Mouse (Mus musculus) heart, postnatal 14 days (tissue): ENCODE measurements around the gene Armcx4. TPM values are rescaled to one million over a fixed set of nuclear protein-coding genes. Genes with fewer than 3 reads are reported as not detected.
A peak's percentile ranks its signal among the peaks of the same experiment; 100 is the strongest.
"Not testable (repeated sequence)": the region's sequence is repeated elsewhere in the genome, so short reads cannot be mapped to it uniquely, and the experiment has no call there.

Experiments used
- DNase-seq, 2 experiments: peaks; one replicate each; pipeline ENCODE4 v3.0.0; 2021 to 2022
- intact Hi-C: fragments of 180-260 bp; cut with DNase I; formaldehyde crosslinking; loops from one replicate; pipeline ENCODE4 v1.15.1; 2025
- long read RNA-seq, 2 experiments: library from polyadenylated mRNA; stranded (forward); transcript quantifications; one replicate each; pipeline ENCODE4 v2.0.0; 2021
- total RNA-seq, 2 experiments: library from RNA; stranded (reverse); gene quantifications; 2 replicates each; pipeline ENCODE4 v1.2.3; 2021

The Armcx4 gene
- total RNA-seq: 10 to 100 TPM; 11.7 to 12.1 TPM
- long read RNA-seq, experiment 1, partial matches to known transcripts: 0 of 2 reads
- long read RNA-seq, experiment 1, other reads (novel, unspliced or antisense): 2 of 2 reads
- long read RNA-seq, experiment 2, partial matches to known transcripts: 0 of 2 reads
- long read RNA-seq, experiment 2, other reads (novel, unspliced or antisense): 2 of 2 reads

DNA sequence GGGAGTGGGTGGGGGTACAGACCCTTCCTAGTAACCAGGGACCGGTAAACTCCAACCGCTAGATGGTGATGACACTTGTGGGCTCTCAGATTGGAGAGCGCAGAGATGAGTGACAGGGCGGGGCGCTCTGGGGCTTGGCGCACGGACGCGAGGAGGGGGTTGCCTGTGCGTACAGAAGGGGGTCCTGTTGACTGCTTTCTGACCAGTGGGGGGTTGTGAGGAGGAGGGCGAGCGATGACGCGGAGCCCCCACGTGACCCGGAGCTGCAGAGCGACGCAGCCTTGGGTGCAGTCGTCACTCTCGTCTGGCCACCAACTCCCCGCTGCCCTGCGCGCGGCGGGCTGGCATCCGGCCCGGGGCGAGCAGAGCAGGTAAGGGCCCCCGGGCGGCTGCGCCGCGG, at the start of gene Armcx4:
Armcx4 (plus strand) TSS at position 253 of the 400 bp plus-strand sequence.
- DNase-seq: peak; percentile 63 to 68
- intact Hi-C loops: loop anchor here (5.0 kb wide), 1 partner anchor 39 kb away; no protein-coding TSS in a partner anchor

DNA sequence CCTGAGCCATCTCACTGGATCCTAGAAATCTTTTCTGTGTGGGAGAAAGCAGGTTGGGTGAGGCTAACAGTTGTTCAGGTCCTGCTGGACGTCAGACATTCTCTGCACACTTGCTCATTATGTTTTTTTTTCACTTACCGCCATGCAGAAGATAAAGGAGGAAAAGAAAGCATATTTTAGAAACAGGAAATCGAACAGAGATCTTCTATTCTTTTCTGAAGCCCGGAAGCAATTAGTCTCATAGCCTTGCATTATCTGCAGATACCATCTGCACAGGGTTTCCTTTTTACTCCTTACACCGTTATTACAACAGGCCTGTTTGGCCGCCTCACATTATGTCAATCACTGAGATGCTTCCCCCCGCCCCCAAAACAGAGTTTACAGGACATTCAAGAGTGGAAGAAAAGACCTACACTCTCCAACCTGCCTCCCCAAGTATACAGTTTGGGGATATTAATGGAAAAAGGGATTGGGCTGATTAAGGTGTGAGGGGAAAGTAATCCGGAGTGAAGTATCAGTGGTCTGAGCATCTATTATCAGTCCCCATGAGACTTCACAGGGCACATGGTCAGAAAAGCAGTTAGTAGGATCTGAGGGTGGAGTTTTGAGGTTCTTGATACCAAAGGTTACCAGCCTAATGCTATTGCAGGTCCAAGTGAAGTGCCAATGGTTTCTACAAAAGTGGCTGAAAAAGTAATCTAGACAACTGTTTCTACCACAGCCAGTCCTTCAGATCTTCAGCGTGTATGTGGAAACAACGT, 45.1 kb upstream of the Armcx4 start:
- intact Hi-C loops: no loop called here
- no peak for DNase-seq

DNA sequence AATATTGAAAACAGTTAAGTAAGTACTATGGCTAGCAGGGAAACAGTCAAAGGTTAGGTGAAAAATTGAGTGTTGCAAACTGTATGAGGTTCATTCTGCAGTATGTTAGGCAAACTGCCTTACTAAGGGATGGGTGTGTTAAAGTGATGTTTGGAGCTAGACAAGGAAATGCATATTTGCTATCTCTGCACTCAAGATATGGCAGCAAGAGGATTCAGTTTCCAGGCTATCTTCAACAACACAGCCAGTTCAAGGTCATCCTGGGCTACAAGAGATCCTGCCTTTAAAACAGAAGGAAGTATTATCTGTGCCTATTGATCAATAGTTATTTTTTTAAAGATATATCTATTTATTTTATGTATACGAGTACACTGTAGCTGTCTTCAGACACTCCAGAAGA, 40.0 kb upstream of the Armcx4 start:
- no peak for DNase-seq
- intact Hi-C loops: loop anchor here (2.0 to 5.0 kb wide), 2 partner anchors 41 to 74 kb away; partner anchors contain the start of gene Armcx4

DNA sequence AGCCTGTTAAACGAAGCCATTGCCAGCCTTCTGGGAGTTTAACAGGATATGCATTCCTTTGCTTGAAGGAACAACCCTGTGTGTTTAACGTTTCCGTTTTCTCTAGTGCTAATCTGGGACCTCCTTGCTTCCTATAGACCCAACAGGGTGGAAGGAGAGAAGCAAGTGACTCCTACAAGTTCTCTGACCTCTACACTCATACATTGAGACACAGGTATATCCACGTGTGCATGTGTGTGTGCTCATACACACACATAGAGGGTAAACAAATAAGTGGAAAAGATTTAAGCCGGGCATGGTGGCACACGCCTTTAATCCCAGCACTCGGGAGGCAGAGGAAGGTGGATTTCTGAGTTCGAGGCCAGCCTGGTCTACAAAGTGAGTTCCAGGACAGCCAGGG, 38.9 kb upstream of the Armcx4 start:
- no peak for DNase-seq
- intact Hi-C loops: loop anchor here (2.0 to 5.0 kb wide), 2 partner anchors 40 to 73 kb away; partner anchors contain the start of gene Armcx4

DNA sequence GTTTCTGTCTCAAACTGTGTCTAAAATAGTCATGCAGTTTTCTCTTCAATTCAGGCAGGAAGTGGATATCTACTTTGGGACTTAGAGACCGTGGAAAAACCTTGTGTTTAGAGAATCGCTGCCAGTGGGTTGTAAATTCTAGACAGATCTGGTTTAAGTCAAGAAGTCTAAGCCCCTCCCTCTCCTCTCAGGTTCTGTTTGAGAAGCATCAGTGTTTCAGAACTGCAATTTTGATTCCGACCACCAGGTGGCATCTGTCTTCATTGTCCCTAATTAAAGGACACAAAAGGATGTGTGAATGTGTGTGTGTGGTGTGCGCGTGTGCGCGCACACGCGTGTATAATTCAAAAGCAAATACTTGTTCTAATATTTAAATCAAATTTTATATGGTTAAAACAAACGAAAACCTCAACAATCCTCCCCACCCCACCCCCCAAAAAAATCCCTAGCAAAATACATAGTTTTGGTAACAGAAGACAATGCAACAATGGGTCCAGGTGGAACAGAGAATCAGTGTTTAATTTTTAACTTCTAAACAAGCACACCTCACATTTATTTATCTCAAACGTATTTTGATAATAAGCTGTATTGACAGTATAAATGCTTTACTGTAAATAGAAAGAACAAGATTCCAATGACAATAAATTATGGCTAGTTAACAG, 38.2 kb upstream of the Armcx4 start:
- intact Hi-C loops: loop anchor here (5.0 kb wide), 1 partner anchor 39 kb away; the partner anchor contains the start of gene Armcx4
- peak; percentile 68 to 84 for DNase-seq

DNA sequence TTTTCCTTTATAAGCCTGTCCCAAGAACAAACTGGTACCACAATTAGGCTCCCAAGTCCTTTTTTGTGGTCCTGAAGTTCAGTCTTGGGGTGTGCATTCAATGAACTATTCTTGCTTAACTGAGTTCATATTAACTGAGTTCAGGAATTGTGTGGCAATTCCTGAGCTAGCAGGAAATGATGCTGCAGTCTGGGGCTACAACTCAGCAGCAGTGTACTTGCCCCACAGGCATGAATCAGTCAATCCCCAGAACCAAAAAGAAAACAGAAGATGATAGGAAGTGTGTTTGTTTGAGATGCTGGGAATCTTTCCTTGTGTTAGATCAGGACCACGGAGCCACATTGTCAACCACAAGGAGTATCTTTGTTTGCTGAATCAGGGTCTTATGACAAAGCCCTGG, 34.3 kb upstream of the Armcx4 start:
- DNase-seq: no peak
- intact Hi-C loops: no loop called here

DNA sequence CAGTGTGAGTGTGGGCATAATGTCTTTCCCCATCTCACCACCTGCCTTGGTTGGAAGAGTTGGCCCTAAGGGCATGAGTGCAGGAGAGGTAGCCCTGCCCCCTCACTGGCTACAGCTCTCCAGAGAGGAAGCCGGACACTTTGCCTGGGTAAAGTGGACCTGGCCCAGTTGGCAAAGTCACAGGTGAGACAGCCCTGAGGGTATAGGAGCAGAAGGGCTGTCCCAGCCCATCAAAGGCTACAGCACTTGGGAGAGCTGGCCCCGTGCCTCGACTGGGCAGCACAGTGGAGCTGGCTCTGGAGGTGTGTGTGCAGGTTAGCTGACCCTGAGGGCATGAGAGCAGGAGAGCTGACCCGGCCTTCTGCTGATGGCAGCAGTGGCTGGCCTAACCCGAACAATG, 24.7 kb upstream of the Armcx4 start:
- intact Hi-C loops: no loop called here
- no peak for DNase-seq

DNA sequence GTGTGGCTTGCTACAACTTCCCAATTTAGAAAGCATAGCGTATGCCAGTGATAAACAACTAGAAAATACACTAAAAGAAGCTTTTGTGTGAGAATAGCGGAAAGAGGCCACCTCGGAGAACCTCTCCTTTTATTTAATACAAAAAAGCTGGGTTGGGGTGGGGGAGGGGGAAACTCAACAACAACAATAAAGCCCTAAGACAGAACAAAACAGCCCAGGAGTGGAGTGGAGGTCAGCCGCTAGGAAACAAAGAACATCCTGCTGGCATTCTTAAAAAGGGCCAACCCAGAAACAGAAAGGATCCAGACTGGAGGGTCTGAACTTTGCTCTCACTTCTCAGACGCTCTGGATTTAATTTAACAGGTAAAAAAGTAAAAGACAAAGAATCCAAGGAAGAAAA, 11.3 kb upstream of the Armcx4 start:
- intact Hi-C loops: no loop called here
- DNase-seq: no peak

DNA sequence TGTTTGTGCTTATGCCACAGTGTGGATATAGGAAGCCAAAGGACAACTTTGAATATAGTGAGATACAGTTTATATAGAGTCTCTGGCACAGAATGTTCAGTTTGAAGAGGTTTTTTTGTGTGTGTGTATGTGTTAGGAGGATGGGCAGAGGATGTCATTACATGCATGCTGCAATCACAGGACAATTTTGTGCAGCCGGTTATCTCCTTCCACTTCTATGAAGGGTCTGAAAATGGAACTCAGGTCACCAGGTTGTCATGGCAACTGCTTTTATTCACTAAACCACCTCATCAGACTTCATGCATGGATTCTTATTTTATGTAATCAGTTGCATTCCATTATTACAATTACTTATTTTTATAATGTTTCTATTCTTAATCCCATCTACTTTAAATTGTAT, 10.4 kb upstream of the Armcx4 start:
- DNase-seq: no peak
- intact Hi-C loops: no loop called here

DNA sequence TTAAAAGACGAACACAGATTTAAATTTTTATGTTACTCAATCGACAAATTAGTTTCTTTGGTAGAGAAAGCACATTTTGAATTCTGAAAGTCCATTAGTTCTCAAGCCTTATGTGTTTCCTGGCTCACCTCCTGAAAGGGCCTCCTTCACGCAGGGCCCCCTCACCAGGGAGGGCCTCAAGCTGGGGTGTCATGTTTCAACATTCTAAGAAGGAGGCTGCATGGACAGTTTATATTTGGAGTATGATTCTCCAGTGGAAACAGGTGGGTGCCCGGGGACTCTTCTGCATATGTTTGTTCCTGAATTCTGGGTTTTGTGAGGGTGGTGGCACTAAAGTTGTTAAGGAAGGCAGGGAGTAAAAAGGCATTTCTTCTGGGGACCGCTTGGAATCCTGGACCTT, 1.4 kb upstream of the Armcx4 start:
- intact Hi-C loops: loop anchor here (5.0 kb wide), 1 partner anchor 38 kb away; no protein-coding TSS in a partner anchor
- no peak for DNase-seq

DNA sequence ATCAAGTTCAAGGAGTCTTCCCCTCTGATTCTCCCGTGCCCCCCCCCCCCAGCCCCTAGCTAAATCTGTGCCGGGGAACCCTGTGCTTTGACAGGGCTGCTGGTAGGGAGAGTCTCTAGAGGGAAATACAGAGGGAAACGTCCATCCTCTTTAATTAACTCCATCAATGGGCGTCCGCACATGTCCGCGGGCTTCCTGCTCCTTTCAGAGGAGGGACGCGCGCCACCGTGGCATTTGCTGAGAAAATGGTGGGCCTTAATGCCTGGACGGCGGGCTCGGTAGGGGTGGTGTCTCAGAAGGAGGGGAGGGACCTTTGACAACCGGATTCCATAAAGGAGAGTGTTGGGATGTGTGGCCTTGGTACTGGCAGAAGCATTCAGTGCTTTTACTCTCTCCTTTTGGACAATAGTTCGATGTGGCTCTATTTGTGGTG, 436 bp downstream of the Armcx4 start:
- intact Hi-C loops: loop anchor here (5.0 kb wide), 1 partner anchor 39 kb away; no protein-coding TSS in a partner anchor
- DNase-seq: peak; percentile 21 to 42

DNA sequence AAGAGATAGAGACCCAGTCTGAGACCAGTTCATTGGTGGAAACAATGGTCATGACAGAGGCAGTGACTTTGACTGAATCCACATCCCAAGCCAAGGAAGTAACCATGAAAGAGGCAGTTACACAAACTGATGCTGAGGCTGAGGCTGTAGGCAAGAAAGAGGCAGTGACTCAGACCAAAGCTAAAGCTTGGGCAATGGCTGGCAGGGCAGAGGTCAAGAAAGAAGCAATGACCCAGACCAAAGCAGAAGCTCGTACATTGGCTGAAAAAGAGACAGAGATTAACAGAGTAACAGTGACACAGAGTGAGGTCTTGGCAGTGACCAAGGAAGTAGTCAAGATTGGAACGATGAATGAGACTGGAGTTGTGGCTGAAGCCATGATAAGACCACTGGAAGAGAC, 3.4 kb downstream of the Armcx4 start:
- intact Hi-C loops: loop anchor here (5.0 kb wide), 1 partner anchor 42 kb away; no protein-coding TSS in a partner anchor
- no peak for DNase-seq

DNA sequence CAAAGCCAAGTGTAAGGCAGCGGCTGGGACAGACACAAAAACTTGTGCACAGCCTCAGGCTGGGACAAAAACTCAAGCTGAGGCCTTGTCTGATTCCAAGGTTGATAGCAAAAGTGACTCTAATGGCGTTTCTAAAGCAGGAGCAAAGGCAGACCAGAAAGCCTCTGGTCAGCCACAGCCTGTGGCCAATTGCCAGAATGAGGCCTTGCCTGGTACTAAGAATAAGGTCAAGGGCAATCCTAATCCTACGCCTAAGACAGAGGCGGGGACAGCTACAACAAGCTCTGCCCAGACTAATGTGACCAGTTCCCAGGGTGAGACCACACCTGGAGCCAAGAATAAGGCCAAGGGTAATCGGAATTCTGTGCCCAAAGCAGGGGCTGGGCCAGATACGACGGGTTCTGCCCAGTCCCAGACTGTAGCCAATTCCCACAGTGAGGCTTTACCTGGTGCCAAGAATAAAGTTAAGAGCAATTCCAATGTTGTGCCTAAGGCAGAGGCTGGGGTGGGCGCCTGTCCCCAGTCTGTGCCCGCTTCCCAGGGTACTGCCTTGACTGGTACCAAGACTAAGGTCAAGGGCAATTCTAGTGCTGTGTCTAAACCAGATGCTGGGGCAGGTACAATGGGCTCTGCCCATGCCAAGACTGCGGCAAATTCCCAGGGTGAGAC, 4.7 kb downstream of the Armcx4 start:
- no peak for DNase-seq

DNA sequence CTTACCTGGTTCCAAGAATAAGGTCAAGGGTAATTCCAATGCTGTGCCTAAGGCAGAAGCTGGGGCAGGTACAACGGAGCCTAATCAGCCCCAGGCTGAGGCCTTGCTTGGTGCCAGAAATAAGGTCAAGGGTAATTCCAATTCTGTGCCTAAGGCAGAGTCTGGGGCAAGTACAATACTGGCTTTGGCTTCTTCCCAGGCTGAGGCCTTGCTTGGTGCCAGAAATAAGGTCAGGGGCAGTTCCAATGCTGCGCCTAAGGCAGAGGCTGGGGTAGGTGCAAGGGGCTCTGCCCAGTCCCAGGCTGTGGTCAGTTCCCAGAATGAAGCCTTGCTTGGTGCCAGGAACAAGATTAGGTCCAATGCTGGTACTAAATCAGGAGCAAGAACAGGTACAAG, 5.2 kb downstream of the Armcx4 start:
- intact Hi-C loops: no loop called here

More for the DNA sequence above, 4.7 kb downstream of the Armcx4 start:
- intact Hi-C loops: no loop called here

DNA sequence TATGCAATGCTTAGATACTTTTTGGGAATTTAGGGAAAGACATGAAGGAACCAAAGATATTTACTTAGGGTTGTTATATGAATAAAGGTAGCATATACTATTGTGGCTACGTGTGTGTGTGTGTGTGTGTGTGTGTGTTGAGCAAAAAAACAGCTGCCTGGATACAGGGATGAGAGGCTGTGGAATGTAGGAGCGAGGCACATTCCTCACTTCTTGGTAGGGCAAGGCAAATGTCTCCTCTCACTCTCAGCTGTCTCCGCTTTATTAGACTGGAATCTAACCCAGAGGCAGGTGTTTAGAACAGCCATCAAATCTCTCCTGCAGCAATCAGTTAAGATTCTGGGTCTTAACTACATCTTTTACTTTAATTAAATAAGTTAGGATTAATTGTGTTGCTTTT, 30.5 kb downstream of the Armcx4 start:
- intact Hi-C loops: loop anchor here (5.0 kb wide), 1 partner anchor 105 kb away; no protein-coding TSS in a partner anchor

More for the DNA sequence above, 5.2 kb downstream of the Armcx4 start:
- no peak for DNase-seq

DNA sequence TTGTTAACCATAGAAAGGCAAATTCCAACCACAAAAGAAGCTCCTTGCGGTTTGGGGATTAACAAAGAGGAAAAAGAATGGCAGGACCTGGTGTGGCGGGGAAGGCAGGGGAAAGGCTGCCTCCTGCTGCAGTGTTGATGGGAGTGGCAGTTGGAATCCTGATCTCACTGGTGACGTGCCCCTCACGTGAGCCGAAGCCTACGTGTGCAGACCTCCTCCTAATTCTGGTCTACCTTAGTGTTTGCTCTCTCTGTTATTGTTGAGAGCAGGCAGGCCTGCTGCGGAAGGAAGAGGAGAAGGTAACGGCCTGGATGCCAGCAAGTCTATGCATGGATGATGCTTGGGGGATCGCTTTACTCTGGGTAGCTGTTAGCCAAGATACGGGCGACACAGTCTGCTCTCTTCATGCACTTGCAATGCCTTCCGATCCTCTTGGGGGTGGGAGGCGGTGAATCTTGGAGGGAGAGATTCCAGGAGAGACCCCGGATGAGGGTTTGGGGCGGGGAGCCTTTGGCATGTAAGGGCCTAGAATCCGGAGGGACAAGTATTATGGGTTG, 31.5 kb downstream of the Armcx4 start, which contains the start of gene Armcx1:
Armcx1 (plus strand) TSS at position 212 of the 557 bp plus-strand sequence.
- intact Hi-C loops: loop anchor here (5.0 kb wide), 1 partner anchor 106 kb away; no protein-coding TSS in a partner anchor
- peak; percentile 35 to 51 for DNase-seq

More for the DNA sequence above, 30.5 kb downstream of the Armcx4 start:
- no peak for DNase-seq

DNA sequence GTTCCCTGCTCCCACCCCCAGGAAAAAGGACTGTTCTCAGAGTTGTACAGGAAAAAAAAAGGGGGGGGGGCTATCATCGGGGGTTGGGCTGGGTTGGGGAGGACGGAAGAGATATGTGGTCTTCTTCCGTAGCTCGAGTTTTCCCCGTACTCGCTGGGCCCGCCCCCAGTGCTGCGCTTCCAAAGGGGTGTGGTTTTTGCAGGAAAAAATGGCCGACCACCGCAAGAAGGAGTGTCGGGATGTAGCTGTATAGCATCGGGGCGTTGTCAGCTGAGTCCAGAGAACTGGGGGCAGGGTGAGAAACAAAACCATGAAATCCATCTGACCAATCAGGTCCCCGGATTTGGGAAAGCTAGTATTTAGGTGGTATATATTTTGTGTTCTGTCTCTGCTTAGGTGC, 32.2 kb downstream of the Armcx4 start:
- DNase-seq: peak; percentile 42 to 66
- intact Hi-C loops: loop anchor here (5.0 kb wide), 1 partner anchor 106 kb away; no protein-coding TSS in a partner anchor

DNA sequence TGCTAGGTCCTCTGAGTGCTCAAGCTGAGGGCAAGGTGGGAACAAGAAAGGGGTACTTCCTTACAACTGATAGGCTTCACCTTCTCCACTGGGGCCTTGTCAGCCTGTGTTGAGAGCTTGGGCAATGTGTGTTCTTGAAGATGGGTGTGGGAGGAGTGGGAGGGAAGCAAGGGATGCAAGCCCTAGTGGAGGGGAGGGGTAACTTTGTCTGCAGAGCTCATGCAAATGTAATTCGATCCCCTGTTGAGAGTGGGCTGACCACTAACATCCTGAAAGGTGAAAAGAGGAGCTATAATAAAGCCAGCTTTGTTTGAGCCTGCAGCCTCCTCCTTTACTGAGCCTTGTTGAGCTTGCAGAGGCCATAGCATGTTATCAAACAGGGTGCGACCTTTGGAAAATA, 37.4 kb downstream of the Armcx4 start:
- intact Hi-C loops, DNase-seq: not testable (repeated sequence)

DNA sequence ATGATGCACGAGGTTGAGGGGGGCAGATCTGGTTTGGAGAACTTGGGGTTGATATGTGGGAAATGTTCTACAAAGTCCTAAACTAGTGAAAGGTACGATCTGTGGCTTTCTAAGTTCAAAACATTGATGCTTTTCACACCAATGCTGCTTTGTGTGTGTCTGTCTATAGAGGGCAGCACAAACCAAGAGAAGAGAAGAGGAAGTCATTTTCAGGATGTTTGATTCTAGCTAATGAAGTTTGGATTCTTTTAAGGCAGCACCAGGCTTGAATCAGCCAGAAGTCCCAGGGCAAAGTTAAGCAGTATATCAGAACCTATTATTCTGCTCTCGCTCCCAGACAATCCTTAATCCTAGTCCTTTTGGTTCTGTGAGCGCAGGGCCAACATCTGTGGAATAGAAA, 43.5 kb downstream of the Armcx4 start:
- intact Hi-C loops: loop anchor here (5.0 kb wide), 2 partner anchors 183 to 203 kb away; no protein-coding TSS in a partner anchor
- peak in 1 of 2 experiments; percentile 30 for DNase-seq

DNA sequence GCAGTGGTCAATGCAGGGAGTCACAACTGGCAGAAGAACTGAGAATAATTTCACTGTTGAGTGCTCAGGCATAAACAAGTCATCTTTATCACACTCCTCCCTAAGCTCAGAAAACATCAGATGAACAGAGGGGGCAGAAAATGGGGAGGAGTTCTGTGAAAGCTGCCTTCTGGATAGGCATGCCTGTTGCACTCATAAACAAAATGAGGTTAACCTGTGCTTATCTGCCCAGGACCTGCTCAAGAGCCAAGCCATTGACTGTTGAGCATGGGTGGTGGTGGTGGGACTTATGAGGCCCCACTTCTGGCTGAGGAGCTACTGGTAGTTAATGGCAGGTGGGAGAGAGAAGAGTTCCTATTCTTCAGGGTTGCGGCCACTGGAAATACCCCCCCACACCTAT, 51.5 kb downstream of the Armcx4 start:
- DNase-seq: no peak
- intact Hi-C loops: no loop called here
